Mouse (Mus musculus) frontal cortex, postnatal 25 days (tissue): ENCODE results near the gene Sh2b3.

ENCODE experiments used
- DNase-seq, 2 experiments: peaks; one replicate each; pipeline ENCODE4 v3.0.0; 2022; ENCODE audit warnings: low spot score in 2 of 2

Gene Sh2b3

DNA sequence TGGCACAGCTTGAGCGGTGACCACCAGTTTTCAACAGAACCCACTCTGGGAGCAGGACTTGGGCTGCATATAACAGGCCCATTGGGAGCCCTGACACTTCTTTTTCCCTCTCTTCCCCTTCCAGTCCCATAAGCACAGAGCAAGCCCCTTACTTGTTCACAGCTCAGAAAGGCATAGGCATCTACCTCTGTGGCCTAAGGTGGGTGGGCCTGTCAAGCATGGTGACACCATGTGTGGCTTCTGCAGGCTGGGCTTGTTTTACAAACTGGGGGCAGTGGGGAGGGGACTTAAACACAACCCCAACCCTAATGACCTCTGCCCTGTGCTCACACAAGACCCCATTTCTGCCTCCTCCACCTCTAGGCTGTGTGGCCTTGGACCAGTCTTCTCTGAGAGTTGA is 13.8 kb downstream of the Sh2b3 start:
- no peak for DNase-seq

DNA sequence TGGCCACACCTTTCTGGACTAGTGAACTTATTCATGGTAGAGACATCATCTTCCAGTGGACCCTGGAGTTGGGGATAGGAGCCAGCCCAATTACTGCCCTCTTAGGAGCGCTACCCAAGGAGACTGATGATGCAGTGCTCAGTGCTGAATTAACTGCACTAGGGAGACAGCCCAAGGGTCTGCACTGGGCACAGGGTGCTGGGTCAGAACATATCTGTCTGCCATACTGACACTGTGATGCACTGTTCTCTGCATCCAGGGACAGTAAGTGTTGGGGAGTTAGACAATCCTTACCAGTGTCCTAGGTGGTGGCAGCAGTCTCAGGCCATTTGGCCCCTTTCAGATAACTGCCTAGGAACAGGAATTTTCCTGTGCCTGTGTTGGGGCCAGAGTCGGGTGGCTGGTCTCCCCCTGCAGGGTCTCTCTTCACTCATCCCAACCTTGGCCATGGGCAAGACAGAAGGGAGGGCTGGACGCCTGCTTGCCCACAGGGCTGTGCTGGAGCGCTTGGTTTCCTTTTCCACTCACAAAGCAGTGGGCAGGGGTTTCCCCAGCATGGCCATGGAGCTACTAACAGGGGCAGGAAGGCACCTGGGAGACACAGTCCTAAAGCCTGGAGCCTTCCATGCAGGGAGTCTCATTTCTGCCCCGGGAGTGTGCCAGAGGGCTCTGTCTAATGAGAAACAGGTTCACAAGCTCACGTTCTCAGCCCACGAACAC is 14.5 kb downstream of the Sh2b3 start:
- DNase-seq: no peak

DNA sequence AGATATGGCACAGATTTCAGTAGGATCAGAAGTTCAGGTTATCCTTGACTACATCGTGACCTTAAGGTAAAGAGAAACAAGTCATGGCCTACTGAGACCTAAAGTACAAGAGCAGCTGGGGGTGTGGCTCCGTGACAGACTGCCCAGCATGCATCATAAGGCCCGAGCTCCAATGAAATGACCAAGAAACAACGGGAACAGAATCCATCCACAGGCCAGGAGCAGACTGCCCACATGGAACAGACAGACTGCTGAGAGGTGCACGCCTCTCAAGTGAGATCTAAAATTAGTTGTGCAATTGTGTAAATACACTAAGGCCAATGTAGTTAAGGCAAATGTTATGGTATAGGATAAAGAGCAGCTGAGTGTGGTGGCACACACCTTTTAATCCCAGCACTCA is 15.9 kb downstream of the Sh2b3 start:
- DNase-seq: no peak

DNA sequence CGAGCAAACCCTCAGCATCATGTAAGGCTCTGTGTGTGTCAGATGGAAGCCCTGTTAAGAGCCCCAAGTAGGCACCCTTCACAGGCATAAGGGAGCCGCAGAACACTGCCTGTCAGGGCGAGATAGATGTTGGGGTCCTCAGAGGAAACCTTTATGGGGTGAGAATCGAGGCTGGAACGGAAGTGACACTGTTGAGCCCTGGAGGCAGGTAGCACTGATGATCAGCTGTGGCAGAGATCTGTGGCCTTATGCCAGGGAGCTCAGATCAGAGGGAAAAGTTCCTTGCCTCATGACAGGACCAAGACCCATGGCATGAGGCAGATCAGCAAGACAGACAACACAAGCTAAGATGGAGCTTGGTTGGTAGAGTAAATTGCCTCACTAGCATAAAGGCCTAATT is 16.3 kb downstream of the Sh2b3 start:
- DNase-seq: no peak

DNA sequence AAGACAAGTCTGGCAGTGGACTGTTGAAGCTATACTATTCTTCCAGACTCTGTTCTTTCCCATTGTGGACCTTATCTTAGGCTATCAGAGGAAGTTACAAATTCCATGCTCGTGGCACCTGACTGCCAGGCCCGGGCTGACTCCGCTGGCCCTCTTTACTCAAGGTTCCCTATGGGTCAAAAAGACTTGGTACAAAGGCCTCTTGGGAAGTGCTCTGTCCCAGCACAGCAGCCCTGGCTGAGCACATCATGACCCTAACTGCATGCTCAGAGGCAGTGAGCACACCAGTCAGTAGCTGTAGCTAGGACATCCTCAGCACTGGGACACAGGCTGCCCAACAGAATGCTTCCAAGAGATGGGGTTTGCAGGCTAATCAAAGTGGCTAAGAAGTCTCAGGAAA is 16.8 kb downstream of the Sh2b3 start:
- DNase-seq: no peak

DNA sequence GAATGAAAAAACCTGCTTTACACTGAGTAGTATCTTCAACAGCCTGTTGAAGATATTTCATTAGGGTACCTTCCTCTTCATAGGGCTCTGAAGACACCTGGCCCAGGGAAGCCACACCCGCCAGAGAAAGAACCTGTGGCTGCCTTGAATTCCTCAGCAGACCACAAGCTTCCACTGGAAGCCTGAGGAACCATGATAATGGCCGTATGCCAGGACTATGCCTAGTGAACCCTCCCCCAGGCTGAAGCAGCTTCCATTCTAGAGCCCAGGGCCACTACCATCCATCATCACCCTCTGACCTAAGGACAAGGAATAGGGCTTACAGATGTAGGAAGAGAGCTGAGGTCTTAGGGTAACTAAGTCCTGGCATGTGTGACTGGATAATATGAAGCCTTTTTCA is 17.3 kb downstream of the Sh2b3 start:
- DNase-seq: no peak

DNA sequence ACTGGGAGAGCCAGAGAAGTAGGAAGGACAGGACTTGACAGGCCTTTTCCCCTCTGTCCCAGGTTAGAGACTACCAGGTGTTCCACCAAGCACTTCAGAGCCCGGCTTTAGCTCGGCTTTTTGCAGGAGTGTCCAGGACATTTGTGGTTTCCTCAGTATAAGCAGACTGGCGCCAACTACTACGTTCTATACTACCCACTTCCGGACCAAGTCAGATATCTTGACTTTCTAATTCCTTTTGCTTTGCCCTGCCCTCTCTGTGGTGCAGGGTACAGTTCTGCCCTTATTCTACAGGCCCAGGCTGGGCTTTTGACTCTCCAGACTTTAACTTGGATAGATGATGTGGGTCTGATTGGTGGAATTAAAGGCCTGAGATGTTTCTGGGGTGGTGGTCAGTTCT is 17.9 kb downstream of the Sh2b3 start:
- no peak for DNase-seq

DNA sequence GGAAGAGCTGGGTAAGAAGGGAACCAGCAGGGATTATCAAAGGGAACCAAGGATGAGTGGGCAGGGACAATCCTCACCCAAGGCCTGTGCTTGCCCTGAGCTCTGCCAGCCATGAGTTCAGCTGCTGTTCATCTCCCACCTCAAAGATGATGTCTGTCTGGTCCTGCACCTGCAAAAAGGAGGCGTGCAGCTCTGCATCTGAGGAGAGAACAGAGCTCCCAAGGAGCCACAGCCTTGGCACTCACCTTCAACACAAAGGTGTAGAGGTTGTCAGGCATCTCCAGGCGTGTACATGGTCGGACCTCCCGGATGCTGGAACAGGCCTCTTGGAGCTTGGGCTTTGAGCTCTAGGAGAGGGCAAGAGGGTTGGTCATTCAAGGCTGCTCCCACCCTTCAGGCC is 18.6 kb downstream of the Sh2b3 start:
- DNase-seq: no peak

DNA sequence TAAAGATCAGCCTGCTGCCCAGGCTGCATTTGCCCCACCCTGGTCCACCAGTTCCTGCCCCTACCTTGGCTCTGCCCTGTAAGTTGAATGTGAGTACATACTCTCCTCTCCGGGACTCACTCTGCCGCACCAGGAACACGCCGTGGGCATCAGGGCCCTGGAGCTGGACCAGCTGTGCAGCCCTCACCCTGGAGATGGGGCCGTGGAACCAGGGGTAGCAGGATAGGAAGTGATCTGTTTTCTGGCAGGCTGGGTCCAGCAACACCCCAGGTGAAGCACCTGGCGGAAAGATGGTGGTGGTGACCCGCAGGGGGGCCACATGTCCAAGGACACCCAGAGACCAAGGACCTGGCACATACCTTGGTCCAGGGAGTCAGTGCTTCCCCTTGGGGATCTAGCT is 19.0 kb downstream of the Sh2b3 start:
- no peak for DNase-seq

DNA sequence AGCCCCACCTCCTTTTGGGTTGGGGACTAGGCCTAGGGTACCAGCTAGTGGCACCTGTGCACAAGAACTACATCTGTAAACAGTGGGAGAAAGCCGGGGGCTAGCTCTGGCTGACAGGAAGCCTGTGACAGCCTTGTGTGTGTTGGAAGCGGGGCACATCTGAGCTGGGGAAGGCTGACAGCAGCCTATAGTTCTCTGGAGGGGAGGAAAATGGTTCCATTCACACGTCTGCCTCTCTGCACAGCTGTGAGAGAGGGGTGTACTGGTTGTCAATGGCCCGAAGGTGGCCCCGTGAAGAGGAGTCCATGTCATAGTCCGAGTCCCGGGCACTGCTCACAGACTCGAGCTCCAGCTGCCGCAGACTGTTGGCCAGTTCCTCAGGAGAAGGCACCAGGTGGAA is 19.9 kb downstream of the Sh2b3 start:
- DNase-seq: no peak

DNA sequence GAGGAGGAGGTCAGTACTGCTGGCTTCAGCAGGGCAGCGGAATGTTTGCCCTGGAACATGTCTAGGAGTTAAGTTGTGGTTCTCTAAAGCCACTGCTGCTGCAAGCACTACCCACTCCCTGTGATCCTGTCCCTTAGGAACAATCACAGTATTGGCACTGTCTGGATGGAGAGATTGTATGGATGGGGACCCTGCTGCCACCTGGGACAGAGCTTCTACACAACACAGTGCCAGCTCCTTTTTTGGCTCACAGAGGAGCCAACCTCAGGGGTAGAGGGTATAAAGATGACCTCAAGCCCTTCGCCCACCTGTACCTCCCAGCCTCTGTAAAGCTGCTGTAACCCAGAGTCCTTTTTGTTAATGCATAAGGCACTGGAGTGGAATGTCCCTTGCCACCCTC is 20.8 kb downstream of the Sh2b3 start:
- no peak for DNase-seq

DNA sequence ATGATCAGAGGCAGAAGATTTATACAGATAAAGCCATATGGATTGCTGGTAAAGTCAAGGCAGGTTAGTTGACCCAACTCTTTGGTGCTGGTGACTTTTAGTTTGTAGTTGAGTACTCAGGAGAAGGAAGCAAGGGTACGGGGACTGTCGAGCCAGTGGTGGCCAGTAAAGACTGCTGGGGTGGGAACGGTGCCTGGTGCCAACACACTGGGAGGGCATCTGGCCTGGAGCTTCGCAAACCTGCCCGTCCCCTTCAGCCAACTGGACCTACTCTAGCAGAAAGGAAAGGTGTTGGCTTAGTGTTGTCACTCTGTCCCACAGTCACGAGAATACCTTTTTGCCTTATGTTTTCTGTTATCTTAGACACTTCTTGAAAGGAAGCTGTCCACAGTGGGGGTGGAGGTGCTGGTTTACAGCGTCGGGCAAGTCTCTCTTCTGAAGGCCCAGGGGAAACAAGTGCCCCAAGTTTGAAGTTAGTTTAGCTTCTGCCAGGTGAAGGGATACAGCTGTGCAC is 21.5 kb downstream of the Sh2b3 start:
- DNase-seq: no peak

DNA sequence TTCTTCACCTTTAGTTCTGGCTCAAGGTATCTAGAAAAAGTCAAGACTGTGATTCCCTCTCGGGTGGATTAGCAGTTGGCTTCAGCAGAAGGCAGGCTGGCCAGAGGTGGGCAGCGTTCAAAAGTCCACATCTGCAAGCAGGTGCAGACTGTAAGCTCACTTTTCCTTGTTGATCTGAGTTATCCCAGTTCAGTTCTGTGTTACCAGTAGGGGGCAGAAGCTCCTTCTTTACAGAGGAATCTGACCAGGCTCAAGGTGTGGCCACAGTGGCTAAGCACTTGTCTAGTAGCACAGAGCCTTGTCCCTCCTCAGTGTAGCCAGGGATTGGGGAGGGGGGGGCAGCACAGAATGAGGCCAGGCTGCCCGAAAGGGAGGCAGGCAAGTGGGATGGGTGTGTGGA is 22.4 kb downstream of the Sh2b3 start:
- peak in 1 of 2 experiments; percentile 5 for DNase-seq

DNA sequence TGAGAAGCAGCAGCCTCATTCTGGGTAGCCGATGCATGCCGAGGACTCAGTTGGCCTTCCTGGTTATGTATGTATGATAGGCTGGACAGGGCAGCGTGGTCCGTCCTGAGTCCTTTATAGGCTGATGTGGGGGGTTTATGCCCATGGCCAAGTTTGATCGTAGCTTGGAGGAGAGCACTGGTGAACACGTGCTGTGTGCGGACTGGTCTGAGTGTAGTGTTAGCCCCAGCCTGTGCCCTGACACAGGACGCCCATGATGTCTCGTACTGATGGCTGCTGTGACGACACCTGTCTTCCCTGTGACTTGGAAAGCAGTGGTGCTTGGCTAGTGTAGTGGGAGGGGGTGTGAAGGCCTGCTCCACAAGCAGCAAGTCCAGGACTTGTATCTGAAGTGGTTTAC is 23.7 kb downstream of the Sh2b3 start:
- no peak for DNase-seq

DNA sequence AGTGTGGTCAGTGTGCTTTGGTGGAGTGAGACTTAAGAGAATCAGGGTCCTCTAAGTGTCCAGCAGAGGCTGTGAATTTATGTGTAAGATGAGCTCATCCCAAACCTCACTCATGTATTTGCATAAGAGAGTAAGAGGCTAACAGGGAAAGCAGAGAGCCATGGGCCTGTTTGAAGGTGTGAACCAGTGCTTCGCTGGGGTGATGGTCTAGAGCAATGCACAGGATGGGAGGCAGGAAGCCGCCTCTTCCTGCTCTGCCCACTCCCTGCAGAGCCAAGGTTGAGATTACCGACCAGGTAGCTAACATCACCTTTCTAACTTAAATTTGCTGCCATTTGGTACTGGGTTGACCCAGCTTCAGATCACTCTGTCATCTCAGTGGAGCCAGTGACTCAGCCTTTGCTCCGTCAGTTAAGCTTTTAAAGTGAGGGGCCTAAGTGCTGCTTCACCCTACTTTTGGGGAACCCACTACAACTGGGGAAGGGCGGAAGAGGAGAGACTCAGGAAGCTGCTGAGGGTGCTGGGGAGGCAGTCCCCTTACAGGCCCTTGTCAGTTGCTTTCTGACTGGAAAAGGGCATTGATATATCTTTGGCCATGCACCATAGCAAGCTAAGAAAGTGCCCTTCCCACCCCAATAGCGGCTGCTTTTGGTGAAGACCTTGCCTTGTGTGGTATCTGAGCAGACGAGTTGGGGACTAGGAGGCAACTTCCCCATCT is 24.8 kb downstream of the Sh2b3 start:
- DNase-seq: no peak

DNA sequence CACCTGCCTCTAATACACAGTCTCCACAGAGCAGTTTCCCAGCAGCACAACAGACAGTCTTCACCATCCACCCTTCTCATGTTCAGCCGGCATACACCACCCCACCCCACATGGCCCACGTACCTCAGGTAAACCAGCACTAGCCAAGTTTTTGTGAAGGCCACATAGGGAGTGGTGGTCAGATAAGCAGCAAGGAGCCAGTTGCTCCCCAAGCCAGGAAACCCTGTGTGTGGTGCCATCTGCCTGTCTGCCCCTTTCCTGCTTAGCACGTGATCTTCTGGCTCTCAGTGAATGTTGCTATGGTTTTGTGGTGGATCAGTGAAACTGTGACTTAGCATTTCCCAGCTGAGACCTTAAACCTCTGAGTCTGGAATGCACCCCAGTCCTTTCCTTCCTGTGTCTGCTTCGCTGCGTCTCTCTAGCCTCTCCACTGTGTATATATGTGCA is 25.9 kb downstream of the Sh2b3 start:
- DNase-seq: no peak

DNA sequence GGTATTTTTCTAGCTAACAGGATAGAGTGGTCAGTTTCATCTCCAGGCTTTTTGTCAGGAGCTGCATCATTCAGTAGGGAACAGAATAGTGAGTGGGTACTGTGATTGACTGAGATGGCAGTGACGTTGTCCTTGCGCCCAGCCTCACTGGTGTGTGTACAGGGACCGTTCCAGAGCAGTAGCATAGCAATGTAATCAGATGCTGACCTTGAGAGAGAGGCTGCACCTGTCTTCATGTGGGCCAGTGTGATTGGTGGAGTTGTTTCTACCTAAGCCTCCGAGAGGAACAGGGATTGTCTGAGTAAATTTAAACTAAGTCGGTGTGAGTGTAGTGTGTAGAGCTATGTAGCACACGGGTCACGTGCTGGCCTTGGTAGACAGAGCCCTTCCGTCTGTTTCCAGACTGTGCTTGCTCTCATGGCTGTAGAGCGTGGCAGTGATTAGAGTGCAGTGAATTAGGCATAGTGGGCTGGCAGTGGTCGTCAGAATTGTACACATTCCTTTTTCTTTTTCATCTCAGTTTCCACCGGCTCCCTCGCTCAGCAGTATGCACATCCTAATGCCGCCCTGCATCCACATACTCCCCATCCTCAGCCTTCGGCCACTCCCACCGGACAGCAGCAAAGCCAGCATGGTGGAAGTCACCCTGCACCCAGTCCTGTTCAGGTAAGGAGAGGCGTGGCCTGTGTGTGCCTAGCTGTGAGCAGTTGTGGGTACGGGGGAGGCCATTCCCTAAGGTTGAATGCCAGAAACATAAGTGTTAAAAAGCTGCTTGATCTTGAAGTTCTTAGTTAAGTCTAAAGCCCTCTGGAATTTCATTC is 26.9 kb downstream of the Sh2b3 start:
- DNase-seq: no peak

DNA sequence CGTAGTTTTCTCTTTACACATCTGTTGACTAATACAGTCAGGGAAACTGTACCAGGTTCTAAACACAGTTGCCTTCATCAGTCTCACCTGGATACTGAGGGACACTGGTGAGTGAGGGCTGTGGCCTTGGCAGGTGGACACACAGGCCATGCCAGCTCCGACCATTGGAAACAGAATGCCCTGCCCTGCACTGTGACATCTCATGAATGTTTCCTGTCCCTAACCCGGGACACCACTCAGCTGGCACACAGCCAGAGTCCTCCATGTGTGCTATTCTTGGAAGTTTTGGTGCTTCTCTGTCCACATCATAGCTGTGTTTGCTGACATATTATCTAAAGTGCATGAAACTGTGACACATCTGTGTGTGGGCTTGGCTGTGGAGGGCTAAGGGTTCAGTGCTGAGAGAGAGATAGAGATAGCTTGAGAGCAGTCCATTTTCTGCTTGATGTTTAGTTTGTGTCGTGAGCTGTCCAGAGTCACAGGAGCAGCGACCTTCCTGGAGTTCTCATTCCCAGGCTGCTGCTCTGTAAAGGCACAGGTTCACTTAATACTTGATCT is 27.7 kb downstream of the Sh2b3 start:
- DNase-seq: no peak

DNA sequence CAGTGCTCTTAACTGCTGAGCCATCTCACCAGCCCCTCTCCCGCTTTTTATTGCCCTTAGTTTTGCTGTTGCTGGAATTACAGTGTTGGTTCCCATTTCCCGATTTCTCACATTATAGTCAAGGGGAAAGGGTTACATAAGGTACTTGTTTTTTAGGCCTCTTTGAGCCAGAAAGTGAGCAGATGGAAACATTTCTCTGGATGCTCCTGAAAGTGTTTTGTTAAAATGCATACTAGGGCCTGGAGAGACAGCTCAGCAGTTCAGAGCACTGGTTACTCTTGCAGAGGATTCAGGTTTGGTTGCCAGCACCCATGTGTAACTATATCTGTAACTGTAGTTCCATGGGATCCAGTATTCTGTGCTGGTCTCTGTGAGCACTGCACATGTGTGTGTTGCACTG is 29.2 kb downstream of the Sh2b3 start:
- DNase-seq: no peak

DNA sequence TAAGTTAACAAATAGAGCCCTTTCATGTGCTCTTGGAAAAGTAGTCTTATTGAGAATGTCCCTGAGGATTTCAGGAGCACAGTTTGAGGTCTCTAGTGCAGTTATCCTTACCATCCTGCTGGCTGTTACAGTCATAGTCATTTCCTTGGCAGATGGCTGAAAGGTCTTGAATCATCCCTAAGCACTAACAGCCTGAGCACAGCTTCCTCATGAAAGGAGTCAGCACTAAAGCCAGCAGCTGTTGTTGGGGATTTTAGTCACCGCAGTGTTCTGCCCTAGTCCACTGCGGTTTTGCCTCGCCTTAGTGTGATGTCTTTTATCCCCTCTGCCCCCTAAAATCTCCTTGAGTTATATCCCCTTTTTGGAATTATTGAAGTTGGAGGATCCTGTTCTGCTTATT is 30.3 kb downstream of the Sh2b3 start:
- no peak for DNase-seq

DNA sequence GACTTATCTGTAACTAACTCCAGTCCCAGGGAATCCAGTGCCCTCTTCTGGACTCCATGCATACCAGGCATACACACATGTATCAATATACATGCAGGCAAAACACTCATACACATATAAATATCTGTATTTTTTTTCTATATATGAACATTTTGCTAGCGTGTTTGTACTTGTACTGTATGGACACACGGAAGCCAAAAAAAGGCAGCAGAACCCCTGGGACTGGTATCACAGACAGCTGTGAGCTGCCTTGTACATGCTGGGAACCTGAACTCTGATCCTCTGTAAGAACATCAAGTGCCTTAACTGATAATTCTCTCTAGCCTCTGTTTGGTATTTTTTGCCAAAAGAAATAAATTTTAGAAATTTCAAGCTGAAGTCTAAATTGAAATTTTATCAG is 39.0 kb downstream of the Sh2b3 start:
- no peak for DNase-seq

DNA sequence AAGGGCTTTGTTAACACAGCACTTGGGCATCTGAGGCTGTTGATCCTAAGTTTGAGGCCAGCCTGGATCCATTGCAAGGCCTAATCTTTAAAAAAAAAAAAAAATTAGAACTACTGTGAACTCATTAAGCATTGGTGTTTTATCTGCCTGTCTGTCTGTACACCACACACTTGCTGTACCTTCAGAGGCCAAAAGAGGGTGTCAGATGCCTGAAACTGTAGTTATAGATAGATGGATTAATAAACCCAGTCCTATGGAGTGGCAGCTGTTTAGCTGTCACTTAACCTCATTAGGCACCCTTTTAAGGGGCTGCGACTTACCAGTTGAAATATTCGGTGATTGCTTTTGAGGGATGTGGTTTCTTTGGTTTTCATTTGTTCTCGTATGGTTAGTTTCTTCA is 41.6 kb downstream of the Sh2b3 start:
- DNase-seq: no peak
